Mouse (Mus musculus): ENCODE data around the gene Myt1l. TPM values are rescaled to one million over a fixed set of nuclear protein-coding genes. Genes with fewer than 3 reads are reported as not detected.

Myt1l gene
- polyA plus RNA-seq, 1 experiment from 2014 or later: 2.8 TPM

DNA sequence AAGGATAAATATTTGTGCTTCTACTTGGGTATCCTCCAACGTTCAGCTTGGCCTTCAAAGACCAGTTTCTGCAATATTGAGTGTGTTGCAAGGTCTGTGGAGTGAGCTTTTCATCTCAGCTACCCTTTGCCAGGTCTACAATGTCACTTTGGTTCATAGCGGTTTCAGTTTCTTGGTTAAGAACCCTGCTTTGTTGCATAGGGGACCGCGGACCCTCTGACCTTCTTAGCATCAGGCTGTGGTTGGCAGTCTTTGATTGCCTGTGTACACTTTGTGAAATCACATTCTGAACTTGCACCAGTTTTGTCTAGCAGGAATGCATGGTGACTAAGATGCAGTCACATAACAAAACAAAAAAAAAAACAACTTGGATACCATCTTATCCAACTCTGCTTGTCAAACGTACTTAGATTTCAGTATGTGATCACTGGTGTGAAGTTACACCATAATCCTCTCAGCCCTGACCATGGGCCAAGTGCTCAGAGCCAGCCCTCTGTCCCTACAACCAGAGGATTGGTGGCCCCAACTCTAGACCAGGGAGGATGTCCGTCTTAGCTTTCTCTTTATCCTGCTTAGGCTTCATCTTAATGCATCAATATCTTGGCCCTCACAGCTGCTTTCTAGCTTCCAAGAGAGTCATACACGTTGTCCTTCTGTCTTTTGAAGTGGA, 443.7 kb downstream of the Myt1l start:
- Histone ChIP-seq H3K4me1 (replicated peaks) (0 out of 2 replicates have a peak, but pooled peaks cover 2% of the 10 kb centered on the region), H3K4me2 (replicated peaks) (no peak overlapping the region), H3K4me3 (replicated peaks) (no peak overlapping the region), H3K9ac (no peak overlapping the region), H3K9me3 (no peaks in the 10 kb centered on the region), H3K36me3 (peaks cover 6% of the 10 kb centered on the region; the same call in 1 of the 2 replicates), H3K27me3 (replicated peaks) (no peaks in the 10 kb centered on the region), H3K27ac (no peak overlapping the region)
- no peak for ATAC-seq
- 77% methylated on average over 7 of the region's 7 CpGs for WGBS

GRCm38 (mm10) chr12:29972533-29972932, 444.3 kb downstream of the Myt1l start:
- 0 out of 2 replicates have a peak, but pooled peaks cover 2% of the 10 kb centered on the region for H3K4me1 ChIP-seq (replicated peaks)
- H3K27ac ChIP-seq: no peak overlapping the region
- H3K36me3 ChIP-seq: peaks cover 6% of the 10 kb centered on the region; the same call in 1 of the 2 replicates
- ATAC-seq: no peak
- no peak overlapping the region for H3K4me3 ChIP-seq (replicated peaks)
- 47% methylated on average over 6 of the region's 6 CpGs for WGBS
- no peaks in the 10 kb centered on the region for H3K27me3 ChIP-seq (replicated peaks)
- no peak overlapping the region for H3K9ac ChIP-seq
- no peaks in the 10 kb centered on the region for H3K9me3 ChIP-seq
- no peak overlapping the region for H3K4me2 ChIP-seq (replicated peaks)

All from intestine, embryonic 15.5 days (tissue).